Mouse (Mus musculus): ENCODE results near the gene Mycs.

Mycs gene

DNA sequence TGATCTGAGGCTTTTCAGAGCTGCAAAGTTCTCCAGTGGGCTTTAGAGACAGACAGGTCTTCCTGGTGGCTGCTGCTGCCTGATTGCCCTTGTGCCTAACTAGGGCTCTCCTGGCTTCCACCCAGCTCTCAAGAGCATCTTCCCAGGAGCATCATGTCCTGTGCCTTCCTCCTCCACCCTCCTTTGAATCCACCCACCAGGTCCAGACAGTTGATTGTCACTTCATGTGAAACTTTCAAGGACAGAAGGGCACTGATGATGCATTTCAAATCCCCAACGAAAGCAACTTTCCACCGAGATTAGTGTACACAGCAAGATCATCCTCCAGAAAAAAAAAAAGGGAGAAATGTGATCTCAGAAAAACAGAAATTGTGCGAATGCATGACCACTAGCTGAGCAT lies at the start of gene Mycs:
TSS of gene Mycs (minus strand) at position 101 of the 400 bp plus-strand sequence.
- DNase-seq: no peak

DNA sequence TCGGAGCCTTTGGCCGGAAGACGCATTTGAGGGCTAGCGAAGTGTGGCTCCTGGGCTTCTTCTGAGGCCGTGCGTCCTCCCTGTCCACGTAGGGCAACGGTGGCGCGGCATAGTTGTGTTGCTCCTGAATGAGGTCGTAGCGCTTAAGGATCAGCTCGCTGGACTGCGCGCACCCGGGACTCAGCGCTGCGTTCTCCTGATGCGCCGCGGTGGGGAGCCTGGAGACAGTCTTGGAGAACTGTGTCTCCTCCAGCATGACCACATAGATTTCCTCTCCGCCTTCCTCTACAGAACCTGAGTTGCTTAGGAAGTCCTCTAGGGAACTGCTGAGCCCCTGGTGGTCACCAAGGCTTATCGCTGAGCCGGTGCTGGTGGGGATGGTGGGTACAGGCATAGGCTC lies 1.0 kb downstream of the Mycs start:
- DNase-seq: no peak
